Mouse (Mus musculus) kidney, adult 18-20 months (tissue): ENCODE measurements around the gene Zfp553.

ENCODE experiments used
- DNase-seq: peaks from one replicate; pipeline ENCODE4 v3.0.0; 2021

Gene Zfp553

GRCm38 (mm10) chr7:127212432-127213250 is 20.2 kb upstream of the Zfp553 start:
- no peak for DNase-seq

GRCm38 (mm10) chr7:127213485-127213884 is 19.4 kb upstream of the Zfp553 start:
- DNase-seq, result no peak

- DNase-seq, result no peak
Measured at GRCm38 (mm10) chr7:127213930-127214329, 18.9 kb upstream of the Zfp553 start.

GRCm38 (mm10) chr7:127214521-127214920 is 18.3 kb upstream of the Zfp553 start:
- DNase-seq, result no peak

GRCm38 (mm10) chr7:127214981-127215871 is 17.6 kb upstream of the Zfp553 start:
- DNase-seq, result peak; percentile 73

GRCm38 (mm10) chr7:127216307-127216706 is 16.6 kb upstream of the Zfp553 start:
- no peak for DNase-seq

GRCm38 (mm10) chr7:127217475-127217874 is 15.4 kb upstream of the Zfp553 start:
- no peak for DNase-seq

GRCm38 (mm10) chr7:127217901-127218642 is 14.8 kb upstream of the Zfp553 start:
- no peak for DNase-seq

- DNase-seq, result no peak
Measured at GRCm38 (mm10) chr7:127218670-127219069, 14.2 kb upstream of the Zfp553 start.

GRCm38 (mm10) chr7:127220440-127220839 is 12.4 kb upstream of the Zfp553 start:
- no peak for DNase-seq

GRCm38 (mm10) chr7:127223106-127223505 is 9.8 kb upstream of the Zfp553 start:
- DNase-seq, result no peak

GRCm38 (mm10) chr7:127223515-127224478 is 9.1 kb upstream of the Zfp553 start:
- no peak for DNase-seq

GRCm38 (mm10) chr7:127224616-127225015 is 8.2 kb upstream of the Zfp553 start:
- DNase-seq, result no peak

GRCm38 (mm10) chr7:127225147-127225995 is 7.5 kb upstream of the Zfp553 start:
- DNase-seq, result no peak

- peak; percentile 81 for DNase-seq
Measured at GRCm38 (mm10) chr7:127228615-127229303, 4.1 kb upstream of the Zfp553 start.

GRCm38 (mm10) chr7:127231376-127231775 is 1.5 kb upstream of the Zfp553 start:
- no peak for DNase-seq

- no peak for DNase-seq
Measured at GRCm38 (mm10) chr7:127231826-127232621, 837 bp upstream of the Zfp553 start.

- DNase-seq, result no peak
Measured at GRCm38 (mm10) chr7:127233368-127233749, 498 bp downstream of the Zfp553 start.

- DNase-seq, result no peak
Measured at GRCm38 (mm10) chr7:127233765-127234164, 904 bp downstream of the Zfp553 start.
